Mouse (Mus musculus): Measurements from ENCODE around the gene Atxn2l.
"Not testable (repeated sequence)": the region's sequence is repeated elsewhere in the genome, so short reads cannot be mapped to it uniquely, and the experiment has no call there.

Atxn2l gene

GRCm38 (mm10) chr7:126487617-126488385 is 15.4 kb downstream of the Atxn2l start:
- not testable (repeated sequence) for DNase-seq

DNA sequence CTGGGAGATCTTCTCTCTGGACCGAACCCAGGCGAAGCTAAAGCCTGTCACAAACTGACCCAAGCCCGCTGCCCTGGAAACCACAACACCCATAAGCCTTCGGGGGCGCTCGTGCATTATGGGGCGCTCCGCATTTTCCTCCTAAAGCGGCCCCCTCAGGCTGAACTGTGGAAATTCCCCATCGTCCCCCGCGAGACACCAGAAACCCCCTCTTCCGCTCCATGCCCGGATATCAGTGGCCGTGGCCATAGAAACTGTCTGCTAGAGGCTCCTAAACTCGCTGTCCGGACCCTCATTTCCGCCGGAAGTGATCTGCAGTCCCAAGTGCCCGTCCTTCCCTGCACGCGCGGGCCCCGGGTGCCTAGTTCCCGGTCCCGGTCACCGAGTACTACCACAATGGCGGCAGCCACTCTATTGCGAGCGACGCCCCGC is 16.2 kb downstream of the Atxn2l start, which contains the start of gene Tufm:
Tufm (plus strand) TSS at position 310 of the 432 bp plus-strand sequence.
- peak; percentile 95 to 96 for DNase-seq

DNA sequence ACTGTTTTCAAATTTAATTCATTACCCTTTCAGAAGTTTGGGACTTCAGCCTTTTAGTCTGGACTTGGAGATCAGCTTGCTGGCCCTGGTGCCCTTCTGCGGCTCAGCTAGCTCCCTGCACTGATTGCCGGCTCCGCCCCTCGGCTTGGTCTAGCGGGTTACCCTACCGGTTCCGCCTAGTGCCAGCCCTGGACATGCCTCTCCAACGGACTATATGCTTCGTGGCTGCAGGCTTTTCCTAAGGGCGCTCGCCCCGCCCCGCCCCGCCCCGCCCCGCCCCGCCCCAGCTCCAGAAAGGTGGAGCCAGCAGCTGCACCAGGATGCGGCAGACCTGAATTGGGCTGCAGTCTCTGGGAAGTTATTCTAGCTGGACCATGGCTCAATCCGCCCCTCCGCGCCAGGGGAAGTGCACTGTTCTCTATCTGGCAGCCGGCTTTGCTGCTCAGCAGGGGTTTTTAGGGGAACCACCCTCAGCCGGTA is 20.8 kb downstream of the Atxn2l start:
- peak; percentile 83 to 91 for DNase-seq

DNA sequence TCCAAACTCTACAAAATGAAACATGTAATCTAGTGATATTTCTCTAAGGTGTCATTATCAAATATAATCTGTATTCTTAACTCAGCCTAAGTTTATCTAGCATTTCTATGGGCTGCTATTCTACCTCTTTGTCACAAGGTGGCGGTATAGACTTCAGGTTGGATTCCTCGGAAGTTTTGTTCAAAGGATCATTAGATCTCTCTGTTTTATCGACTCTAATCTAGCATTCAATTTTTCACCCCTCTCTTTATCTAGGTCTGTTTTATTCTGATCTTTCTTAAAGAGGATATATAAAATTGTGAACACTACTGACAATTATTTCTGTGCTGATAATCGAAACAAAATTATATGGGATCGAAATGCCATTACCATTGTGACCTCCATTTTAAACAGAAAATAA is 21.5 kb downstream of the Atxn2l start:
- DNase-seq, result no peak

GRCm38 (mm10) chr7:126474993-126475581 is 28.1 kb downstream of the Atxn2l start, which contains the start of gene Sh2b1:
TSS of gene Sh2b1 (minus strand) at chr7:126475424.
- peak; percentile 92 to 94 for DNase-seq

- DNase-seq, result peak in 1 of 2 experiments; percentile 59
Measured at GRCm38 (mm10) chr7:126474486-126474955, 28.7 kb downstream of the Atxn2l start.

GRCm38 (mm10) chr7:126473470-126474086 is 29.7 kb downstream of the Atxn2l start:
- no peak for DNase-seq

DNA sequence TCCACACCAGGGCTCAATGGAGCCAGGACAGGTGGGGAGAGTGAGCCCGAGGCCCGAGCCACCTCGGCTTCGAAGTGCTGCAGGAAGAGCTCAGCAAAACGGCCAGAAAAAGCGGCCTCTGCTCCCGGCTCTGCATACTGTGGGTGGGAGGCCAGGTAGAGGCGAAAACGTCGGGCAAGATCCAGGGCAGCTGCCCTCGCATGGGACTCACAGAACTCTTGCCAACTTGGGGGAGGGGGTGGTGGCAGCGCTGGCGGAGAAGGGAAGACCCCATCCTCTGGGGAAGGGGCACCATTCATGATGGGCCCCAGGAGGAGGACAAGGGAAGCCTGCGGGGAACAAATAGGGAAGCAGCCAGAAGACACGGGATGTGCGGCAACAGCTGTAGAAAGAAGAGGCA is 30.5 kb downstream of the Atxn2l start:
- no peak for DNase-seq

DNA sequence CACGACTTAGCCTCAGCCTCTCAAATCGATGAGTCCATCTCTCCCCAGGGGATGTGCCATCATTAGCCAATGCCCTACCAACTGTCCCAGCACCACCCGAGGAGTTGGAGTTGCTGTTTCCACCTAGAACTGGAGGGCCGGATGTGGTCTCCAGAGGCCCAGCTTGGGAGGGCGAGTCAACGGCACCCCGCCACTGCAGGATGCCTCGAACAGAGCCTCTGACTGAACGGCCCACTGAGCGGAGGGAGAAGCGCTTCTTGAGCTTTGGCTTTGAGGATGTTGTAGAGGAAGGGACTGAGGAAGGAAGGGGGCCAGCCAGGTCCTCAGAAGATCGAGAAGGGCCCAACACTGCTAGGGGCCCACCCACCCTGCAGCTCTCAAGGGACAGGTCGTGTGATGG is 30.9 kb downstream of the Atxn2l start:
- DNase-seq, result no peak

GRCm38 (mm10) chr7:126471853-126472252 is 31.4 kb downstream of the Atxn2l start:
- no peak for DNase-seq

- DNase-seq, result no peak
Measured at GRCm38 (mm10) chr7:126471361-126471760, 31.9 kb downstream of the Atxn2l start.

DNA sequence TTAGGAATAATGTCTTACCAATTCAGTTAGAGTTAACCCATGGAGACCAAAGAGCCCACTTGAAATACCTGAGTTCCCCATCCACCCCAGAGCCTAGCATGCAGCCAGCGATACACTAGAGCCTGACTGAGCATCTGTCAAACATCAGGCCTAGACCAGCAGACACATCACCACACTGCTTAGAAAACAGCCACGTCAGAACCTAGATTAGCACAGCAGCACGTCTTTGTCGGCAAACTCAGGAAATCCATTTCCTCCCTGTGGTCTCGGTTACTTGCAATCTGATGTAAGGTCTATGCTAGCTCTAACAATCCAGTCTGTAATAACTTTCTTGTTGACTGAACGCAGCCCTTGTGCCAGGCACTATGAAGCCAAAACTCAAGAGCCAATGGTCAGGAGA is 33.2 kb downstream of the Atxn2l start:
- DNase-seq, result no peak

GRCm38 (mm10) chr7:126467834-126468627 is 35.2 kb downstream of the Atxn2l start:
- DNase-seq, result no peak

DNA sequence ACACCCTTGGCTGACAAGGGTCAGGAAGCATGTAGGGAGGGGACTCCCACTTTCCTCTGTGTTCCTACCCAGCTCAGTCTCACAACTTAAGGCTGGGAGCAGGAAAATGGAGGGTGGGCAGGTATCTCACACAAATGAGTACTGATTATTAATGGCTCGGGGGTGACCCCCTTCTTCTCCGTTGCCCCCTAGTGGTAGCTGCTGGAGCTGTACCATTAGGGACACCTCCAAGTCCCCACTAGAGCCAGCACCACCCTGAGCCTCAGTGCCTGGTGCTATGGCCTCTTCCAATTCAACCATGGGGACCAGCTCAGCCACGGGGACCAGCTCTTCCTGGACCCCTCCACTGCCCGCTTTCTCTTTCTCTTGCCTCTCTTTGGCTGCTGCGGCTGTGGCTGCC is 36.0 kb downstream of the Atxn2l start:
- DNase-seq, result peak in 1 of 2 experiments; percentile 58

- DNase-seq, result no peak
Measured at GRCm38 (mm10) chr7:126466707-126467106, 36.5 kb downstream of the Atxn2l start.

DNA sequence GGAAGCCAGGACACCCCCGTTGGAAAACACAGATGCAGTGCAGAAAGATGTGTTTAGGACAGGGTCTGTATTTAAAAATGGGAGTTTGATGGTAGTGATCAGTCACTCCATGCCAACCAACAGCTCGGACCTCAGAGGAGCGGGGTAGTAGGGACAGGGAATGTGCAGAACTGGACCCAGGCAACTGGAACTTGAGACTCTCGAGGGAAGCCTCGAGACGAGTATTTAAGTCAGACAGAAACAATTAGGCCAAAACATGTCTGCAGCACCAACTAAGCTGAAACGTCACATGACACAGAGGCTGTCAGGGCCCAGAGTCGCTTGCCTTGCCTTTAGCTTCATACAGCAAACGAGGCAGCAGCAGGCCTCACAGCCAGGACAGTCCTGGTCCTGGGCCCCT is 37.1 kb downstream of the Atxn2l start:
- no peak for DNase-seq

- DNase-seq, result no peak
Measured at GRCm38 (mm10) chr7:126465246-126466030, 37.8 kb downstream of the Atxn2l start.

- no peak for DNase-seq
Measured at GRCm38 (mm10) chr7:126464836-126465235, 38.4 kb downstream of the Atxn2l start.

DNA sequence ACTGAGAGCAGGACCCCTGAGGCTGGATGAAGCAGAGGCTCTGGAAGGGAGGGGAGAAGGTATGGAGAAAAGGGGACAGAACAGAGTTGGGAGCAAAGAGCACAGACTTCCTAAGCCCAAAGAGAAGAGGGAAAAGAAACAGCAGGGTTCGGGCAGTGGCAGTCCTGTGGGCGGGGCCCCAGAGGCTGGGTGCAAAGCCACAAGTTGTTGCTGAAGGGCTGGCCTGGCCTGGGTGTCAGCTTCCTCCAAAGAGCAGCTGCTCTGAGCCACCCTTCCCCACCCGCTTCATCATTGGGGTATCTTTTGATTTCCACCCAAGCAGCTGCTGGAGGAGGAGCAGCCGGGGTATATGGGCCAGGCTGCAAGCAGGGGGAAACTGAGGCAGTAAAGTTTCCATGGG is 39.1 kb downstream of the Atxn2l start:
- DNase-seq, result no peak

GRCm38 (mm10) chr7:126463547-126463946 is 39.7 kb downstream of the Atxn2l start:
- DNase-seq, result no peak

GRCm38 (mm10) chr7:126463004-126463403 is 40.2 kb downstream of the Atxn2l start, which contains the start of gene Atp2a1:
TSS of gene Atp2a1 (minus strand) at chr7:126463108.
- DNase-seq, result no peak

DNA sequence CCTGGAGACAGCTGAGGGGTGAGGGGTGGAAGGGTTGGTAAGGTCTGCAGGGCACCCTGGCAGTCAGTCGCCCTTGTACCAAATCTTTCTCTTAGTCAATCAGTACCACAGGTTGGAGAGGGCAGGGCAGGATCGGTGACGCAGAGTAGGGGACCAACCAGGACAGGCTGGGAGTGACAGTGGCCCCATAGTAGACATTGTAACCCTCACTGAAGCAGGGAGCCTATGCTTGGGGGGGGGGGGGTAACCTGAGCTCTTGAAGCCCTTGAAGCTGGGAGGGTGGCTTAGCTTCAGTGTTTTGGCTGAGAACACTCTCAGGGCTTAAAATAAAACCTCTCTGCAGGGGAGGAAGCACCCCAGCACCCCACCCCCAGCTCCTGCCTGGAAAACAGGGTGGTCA is 41.6 kb downstream of the Atxn2l start:
- no peak for DNase-seq

Measured in cerebellum, postnatal 25 days (tissue).